Mouse (Mus musculus): Measurements from ENCODE around the gene Ift27.

Ift27 gene

DNA sequence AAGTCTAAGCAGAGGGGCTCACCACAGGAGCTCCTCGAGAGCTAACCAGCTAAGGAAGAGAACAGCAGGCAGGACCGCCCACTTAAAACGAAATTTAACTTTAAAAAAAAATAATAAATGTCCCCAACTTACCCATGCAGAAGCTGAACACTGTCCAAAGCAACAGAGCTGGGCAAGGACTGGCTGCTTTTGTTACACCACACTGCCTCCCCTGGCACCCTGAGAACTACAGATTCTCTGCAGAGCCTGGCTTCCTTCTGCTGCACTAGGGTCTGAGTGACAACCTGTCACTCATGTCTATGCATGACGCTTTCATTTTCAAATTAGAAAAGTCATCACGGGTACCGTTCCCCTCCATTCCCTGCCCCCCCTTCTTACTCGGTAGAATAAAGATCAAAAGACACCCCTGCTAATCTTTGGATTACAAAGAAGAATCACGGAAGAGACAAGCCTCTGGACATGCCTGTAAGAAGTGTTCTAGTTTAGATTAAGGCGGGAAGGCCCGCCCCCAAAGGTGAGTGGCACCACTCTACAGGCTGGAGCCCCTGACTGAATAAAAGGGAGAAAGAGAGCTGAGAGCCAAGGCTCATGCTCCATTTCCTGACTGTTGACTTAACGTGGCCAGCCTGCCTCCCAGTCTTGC is 1.5 kb downstream of the Ift27 start:
- peak in 1 of 2 experiments; percentile 38 for DNase-seq (ENCODE audit: low spot score in 2 of 2)

GRCm38 (mm10) chr15:78171651-78172050 is 2.3 kb downstream of the Ift27 start:
- DNase-seq (ENCODE audit: low spot score in 2 of 2), result peak in 1 of 2 experiments; percentile 38

DNA sequence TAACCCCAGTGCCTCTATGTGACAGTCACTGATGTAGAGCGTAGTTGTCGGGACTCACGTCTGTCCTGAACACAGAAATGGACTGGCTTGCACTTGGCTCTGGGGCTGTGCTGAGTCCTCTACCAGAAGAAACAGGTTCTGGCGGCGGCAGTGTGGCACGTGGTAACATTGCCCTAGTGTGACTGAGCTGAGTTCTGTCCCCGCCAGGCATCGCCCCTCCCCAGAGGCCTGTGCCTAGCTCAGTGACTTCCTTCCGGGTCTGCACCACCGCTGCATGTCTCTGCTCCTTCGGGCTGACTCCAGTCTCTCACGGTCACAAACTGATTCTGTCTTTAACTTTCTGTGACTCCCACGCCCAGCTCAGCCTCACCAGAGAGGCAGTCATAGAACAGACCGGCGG is 3.2 kb downstream of the Ift27 start:
- peak; percentile 46 to 54 for DNase-seq (ENCODE audit: low spot score in 2 of 2)

DNA sequence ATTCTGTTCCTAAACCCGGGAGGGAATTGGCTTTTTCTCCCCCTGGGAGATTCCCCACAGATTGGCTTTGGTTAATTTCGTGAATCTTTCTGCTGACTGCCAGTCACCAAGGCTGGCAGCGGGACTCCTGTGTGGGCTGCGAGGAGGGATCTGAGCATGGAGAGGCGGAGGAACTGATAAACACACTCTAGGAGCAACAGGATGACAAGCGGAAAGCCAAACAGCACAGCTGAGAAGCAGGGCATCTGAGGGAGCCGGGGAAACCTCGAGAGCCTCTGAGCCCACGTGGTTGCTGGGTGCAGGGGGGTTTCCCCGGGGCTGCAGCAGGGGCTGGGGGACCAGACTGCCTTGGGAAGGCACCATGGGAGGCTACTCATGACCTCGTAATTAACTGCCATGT is 4.3 kb downstream of the Ift27 start:
- DNase-seq (ENCODE audit: low spot score in 2 of 2), result no peak

DNA sequence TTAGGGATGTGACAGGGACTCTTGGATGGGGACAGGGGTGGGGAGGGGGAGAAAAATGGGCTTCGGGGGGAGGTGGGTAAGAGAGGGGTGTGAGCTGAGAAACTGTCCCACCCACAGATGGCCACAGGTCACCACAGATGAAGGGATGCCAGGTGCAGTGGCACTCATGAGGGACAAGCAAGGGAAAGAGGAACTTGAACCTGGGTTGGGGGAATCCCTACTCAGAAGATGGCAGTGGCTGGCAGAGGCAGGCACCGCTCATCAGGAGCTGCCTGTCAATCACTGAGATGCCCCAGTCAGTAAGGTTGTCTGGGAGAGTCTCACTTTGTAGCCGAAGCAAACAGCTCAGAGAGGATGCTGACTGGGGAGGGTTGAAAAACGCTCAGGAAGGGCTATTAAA is 8.6 kb downstream of the Ift27 start:
- DNase-seq (ENCODE audit: low spot score in 2 of 2), result peak in 1 of 2 experiments; percentile 38

GRCm38 (mm10) chr15:78164466-78164865 is 9.4 kb downstream of the Ift27 start:
- no peak for DNase-seq (ENCODE audit: low spot score in 2 of 2)

DNA sequence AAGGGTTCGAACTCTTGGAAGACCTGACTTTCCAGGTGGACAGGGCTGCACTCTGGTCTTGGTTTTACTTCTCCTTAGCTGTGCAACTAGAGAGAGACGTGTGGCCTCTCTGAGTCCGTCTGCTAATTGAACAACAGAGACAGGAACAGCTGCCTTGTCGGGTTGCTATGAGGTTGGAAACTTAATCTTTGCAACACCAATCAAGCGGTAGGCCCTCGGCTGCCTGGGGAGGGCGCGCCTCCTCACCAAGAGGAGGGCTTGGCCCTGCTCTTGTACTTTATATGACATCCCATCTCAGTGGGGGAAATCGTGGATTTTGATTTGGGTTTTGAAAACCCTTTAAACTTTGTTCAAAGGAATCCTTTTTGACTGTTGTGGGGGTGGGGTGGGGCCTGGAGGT is 12.0 kb downstream of the Ift27 start:
- no peak for DNase-seq (ENCODE audit: low spot score in 2 of 2)

- no peak for DNase-seq (ENCODE audit: low spot score in 2 of 2)
These were observed 15.6 kb downstream of the Ift27 start for GRCm38 (mm10) chr15:78158335-78158734.

- no peak for DNase-seq (ENCODE audit: low spot score in 2 of 2)
These were observed 16.1 kb downstream of the Ift27 start for GRCm38 (mm10) chr15:78157824-78158223.

DNA sequence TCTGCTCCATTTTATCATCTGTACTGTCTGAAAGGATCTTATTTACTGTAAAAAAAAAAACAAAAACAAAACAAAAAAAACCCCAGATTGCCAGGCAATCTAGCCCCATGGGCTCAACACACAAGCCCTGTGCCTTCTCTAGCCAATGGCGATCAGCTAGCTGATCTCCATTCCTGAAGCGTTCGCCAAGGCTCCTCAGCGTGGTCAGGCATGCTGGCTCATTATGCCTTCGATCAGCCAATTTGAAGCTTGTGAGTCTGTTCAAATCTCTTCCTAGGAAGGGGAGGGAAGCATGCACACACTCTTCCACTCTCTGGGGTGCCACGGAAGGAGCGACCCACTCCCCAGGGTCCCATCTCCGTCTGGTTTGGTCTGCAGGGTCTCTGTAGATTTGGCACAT is 16.6 kb downstream of the Ift27 start:
- no peak for DNase-seq (ENCODE audit: low spot score in 2 of 2)

GRCm38 (mm10) chr15:78155421-78155820 is 18.5 kb downstream of the Ift27 start:
- no peak for DNase-seq (ENCODE audit: low spot score in 2 of 2)

GRCm38 (mm10) chr15:78153045-78153775 is 20.7 kb downstream of the Ift27 start:
- no peak for DNase-seq (ENCODE audit: low spot score in 2 of 2)

DNA sequence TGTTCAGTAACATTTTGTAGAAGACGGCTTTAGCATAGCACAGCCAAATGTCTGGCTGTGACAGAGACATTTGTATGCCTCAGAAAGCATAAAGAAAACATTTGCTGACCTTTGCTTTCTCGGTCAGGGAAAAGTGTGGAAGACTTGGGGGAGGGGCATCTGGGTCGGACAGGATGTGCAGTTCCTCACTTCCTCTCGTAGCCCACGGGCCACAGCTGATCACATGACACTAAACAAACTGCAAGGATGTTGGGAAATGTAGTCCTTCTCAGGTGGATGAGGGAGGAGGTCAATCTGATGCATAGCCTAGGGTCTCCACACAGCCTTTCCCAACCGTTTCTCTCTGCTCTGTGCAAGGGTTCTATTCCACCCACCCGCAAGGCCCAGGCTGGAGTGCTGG is 25.3 kb downstream of the Ift27 start:
- no peak for DNase-seq (ENCODE audit: low spot score in 2 of 2)

- DNase-seq (ENCODE audit: low spot score in 2 of 2), result no peak
These were observed 33.7 kb downstream of the Ift27 start for GRCm38 (mm10) chr15:78140226-78140625.

DNA sequence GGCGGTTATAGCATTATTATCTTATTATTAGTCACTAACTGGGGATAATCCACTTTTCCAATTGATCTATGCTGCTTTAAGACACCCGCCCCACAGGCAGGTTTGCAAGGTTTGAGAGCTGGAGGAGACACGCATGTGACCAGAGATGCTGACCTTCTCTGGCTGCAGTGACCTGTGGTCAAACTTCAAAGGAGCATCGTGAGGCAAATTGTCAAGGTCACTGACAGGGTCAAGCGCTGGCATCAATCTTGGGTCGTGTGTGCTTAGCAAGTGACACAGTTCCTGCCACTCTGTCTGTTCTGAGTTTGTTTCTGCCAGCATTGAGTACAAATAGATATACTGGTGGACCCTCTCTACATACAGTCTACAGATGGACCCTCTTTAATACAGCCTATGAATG is 39.3 kb downstream of the Ift27 start:
- no peak for DNase-seq (ENCODE audit: low spot score in 2 of 2)

DNA sequence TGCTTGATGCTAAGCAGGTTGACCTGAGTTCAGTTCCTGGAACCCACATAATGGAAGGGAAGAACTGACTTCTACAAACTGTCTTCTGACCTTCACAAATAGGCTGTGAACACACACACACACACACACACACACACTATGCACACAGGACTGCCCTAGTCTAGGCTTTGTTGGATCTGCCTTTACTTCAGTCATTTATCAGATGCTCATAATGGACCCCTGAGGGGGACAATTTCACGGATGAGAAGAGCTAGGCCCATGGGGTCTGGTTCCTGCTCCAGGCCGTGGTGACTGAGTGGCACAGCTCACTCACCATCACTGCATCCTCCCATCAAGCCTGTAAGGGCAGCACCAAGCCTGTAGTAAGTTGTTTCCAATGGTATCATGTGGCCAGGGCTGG is 40.5 kb downstream of the Ift27 start:
- DNase-seq (ENCODE audit: low spot score in 2 of 2), result no peak

- DNase-seq (ENCODE audit: low spot score in 2 of 2), result peak; percentile 76 to 87
These were observed 54.2 kb downstream of the Ift27 start, which contains the start of gene Cacng2 for GRCm38 (mm10) chr15:78119704-78120103. Cacng2 (minus strand) TSS chr15:78120028.

- DNase-seq (ENCODE audit: low spot score in 2 of 2), result peak in 1 of 2 experiments; percentile 3
These were observed 54.7 kb downstream of the Ift27 start for GRCm38 (mm10) chr15:78119248-78119647.

- DNase-seq (ENCODE audit: low spot score in 2 of 2), result no peak
These were observed 55.5 kb downstream of the Ift27 start for GRCm38 (mm10) chr15:78118275-78118995.

DNA sequence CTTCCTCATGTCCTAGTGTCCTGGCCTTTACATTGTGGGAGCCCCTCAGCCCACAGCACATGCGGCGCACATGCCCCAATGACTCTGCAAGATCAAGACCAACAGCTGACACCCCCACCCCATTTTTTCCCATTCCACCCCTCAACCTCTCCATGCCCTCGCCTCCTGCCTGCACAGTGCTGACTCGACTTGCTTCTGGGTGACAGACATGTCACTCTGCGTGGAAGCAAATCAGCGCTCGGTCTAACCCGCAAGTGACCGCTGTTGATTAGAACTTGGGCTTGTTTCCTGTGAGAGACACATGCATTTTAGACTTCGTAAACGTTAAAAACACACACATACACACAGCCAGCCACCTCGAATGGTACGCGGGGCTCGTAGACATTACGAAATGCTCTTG is 56.2 kb downstream of the Ift27 start:
- no peak for DNase-seq (ENCODE audit: low spot score in 2 of 2)

GRCm38 (mm10) chr15:78116936-78117335 is 57.0 kb downstream of the Ift27 start:
- DNase-seq (ENCODE audit: low spot score in 2 of 2), result no peak

GRCm38 (mm10) chr15:78116244-78116643 is 57.7 kb downstream of the Ift27 start:
- DNase-seq (ENCODE audit: low spot score in 2 of 2), result no peak

All from spleen, postnatal 14 days (tissue).